Mouse (Mus musculus) kidney, postnatal 0 days (tissue): ENCODE results near the gene Tefm. TPM values are rescaled to one million over a fixed set of nuclear protein-coding genes. Genes with fewer than 3 reads are reported as not detected.
"Not testable (repeated sequence)": the region's sequence is repeated elsewhere in the genome, so short reads cannot be mapped to it uniquely, and the experiment has no call there.

Experiments used
- ATAC-seq: fragments of 200-750 bp; cut with Nextera tagmentation; replicated peaks from 2 replicates; pipeline ENCODE4 v1.8.0; 2017; ENCODE audit warnings: low read depth, moderate number of reproducible peaks, moderate TSS enrichment, moderate library complexity; ENCODE audit not compliant: low FRiP score
- DNase-seq: peaks from one replicate; pipeline ENCODE4 v3.0.0-alpha.2; 2016; ENCODE audit warnings: low spot score
- H3K27ac ChIP-seq: fragments of 300-500 bp; sonication (generic); 2 replicates; pipeline ENCODE4 v1.5.1; 2014; ENCODE audit warnings: mild to moderate bottlenecking
- H3K27me3 ChIP-seq: fragments of 300-500 bp; sonication (generic); 2 replicates; pipeline ENCODE4 v1.6.1; 2014; ENCODE audit warnings: low read length, mixed read lengths; ENCODE audit not compliant: insufficient read depth
- H3K36me3 ChIP-seq: fragments of 300-500 bp; sonication (generic); 2 replicates; pipeline ENCODE4 v1.6.1; 2014; ENCODE audit warnings: low read length, mixed read lengths; ENCODE audit not compliant: insufficient read depth
- H3K4me1 ChIP-seq: fragments of 300-500 bp; sonication (generic); replicated peaks from 2 replicates; pipeline ENCODE4 v1.6.1; 2014; ENCODE audit warnings: antibody characterized with exemption, low read length, mixed read lengths; ENCODE audit not compliant: insufficient read depth
- H3K4me2 ChIP-seq: fragments of 300-500 bp; sonication (generic); 2 replicates; pipeline ENCODE4 v1.6.1; 2014; ENCODE audit warnings: mild to moderate bottlenecking, low read length, moderate library complexity, mixed read lengths
- H3K4me3 ChIP-seq: fragments of 300-500 bp; sonication (generic); replicated peaks from 2 replicates; pipeline ENCODE4 v1.5.1; 2014; ENCODE audit warnings: low read depth, low read length
- H3K9ac ChIP-seq: fragments of 300-500 bp; sonication (generic); 2 replicates; pipeline ENCODE4 v1.6.1; 2014; ENCODE audit warnings: low read depth, low read length
- H3K9me3 ChIP-seq: fragments of 300-500 bp; sonication (generic); replicated peaks from 2 replicates; pipeline ENCODE4 v1.6.1; 2016; ENCODE audit warnings: low read length, inconsistent platforms, mixed read lengths
- CTCF ChIP-seq: IDR thresholded peaks from 2 replicates; pipeline ENCODE4 v1.5.1; 2016; ENCODE audit warnings: antibody characterized with exemption, low read depth, mild to moderate bottlenecking, moderate library complexity
- WGBS: fragments of 180-500 bp; shearing (Covaris S2); extraction: QIAGEN DNeasy Blood & Tissue Kit; methylation state at CpG from one replicate; pipeline ENCODE4 v1.1.7; 2014; 5-methylcytosine and 5-hydroxymethylcytosine counted together
- polyA plus RNA-seq: library from polyadenylated mRNA; unstranded; fragments of >200 nt; fragmentation: Nextera tagmentation; extraction: Ambion mirVana; gene quantifications from 2 replicates; pipeline ENCODE4 v1.2.1, GENCODE M21; 2015

Gene Tefm
- polyA plus RNA-seq: 35.9 and 36.5 TPM in 2 replicates

GRCm38 (mm10) chr11:80141825-80142521 lies at the start of gene Tefm:
Gene Tefm, minus strand, starts transcription at chr11:80142175.
- Histone ChIP-seq H3K9me3 (no peaks in the 10 kb centered on the region), H3K9ac (peak within 1 kb of the TSS; percentile 92), H3K27ac (peak within 1 kb of the TSS; percentile 92), H3K4me2 (peak within 1 kb of the TSS; percentile 87), H3K4me3 (peak within 1 kb of the TSS; percentile 84), H3K4me1 (peaks cover 5% of the 10 kb centered on the region; the same call in 1 of the 2 replicates), H3K27me3 (no peaks in the 10 kb centered on the region), H3K36me3 (peaks cover 10% of the 10 kb centered on the region; the same call in 1 of the 2 replicates)
- peak; percentile 96 for DNase-seq
- TF ChIP-seq CTCF: 0 out of 2 replicates have a peak, but pooled peaks have one; percentile 2
- peak; percentile 77 for ATAC-seq
- WGBS: under 1% methylated on average over 40 of the region's 40 CpGs

- ATAC-seq: no peak
- TF ChIP-seq CTCF: no peak
- Histone ChIP-seq H3K4me3 (no peak overlapping the region), H3K4me1 (no peaks in the 10 kb centered on the region), H3K9me3 (no peaks in the 10 kb centered on the region), H3K4me2 (no peak overlapping the region), H3K27me3 (no peaks in the 10 kb centered on the region), H3K27ac (no peak overlapping the region), H3K36me3 (peaks cover 10% of the 10 kb centered on the region; the same call in 1 of the 2 replicates), H3K9ac (no peak overlapping the region)
- DNase-seq: no peak
- WGBS: 42% methylated on average over 4 of the region's 4 CpGs
These were observed 48.3 kb upstream of the Tefm start for GRCm38 (mm10) chr11:80190280-80190679.

GRCm38 (mm10) chr11:80185441-80185976 lies 43.5 kb upstream of the Tefm start:
- not testable (repeated sequence) for H3K27me3 ChIP-seq, H3K9me3 ChIP-seq, H3K9ac ChIP-seq, H3K4me3 ChIP-seq, H3K4me2 ChIP-seq, H3K36me3 ChIP-seq, H3K4me1 ChIP-seq, H3K27ac ChIP-seq, DNase-seq, ATAC-seq
- WGBS: 66% methylated on average over 5 of the region's 5 CpGs

- H3K27ac ChIP-seq: peak overlapping the region; percentile 88; the same call in 1 of the 2 replicates
- peak overlapping the region; percentile 61 for H3K4me3 ChIP-seq
- H3K4me2 ChIP-seq: peak overlapping the region; percentile 85
- peak overlapping the region; percentile 76 for H3K9ac ChIP-seq
- DNase-seq (no peak), ATAC-seq (no peak)
- no peaks in the 10 kb centered on the region for H3K4me1 ChIP-seq
- 86% methylated on average over 6 of the region's 6 CpGs for WGBS
- no peak for TF ChIP-seq CTCF
- H3K36me3 ChIP-seq: no peaks in the 10 kb centered on the region
- H3K27me3 ChIP-seq: no peaks in the 10 kb centered on the region
- H3K9me3 ChIP-seq: no peaks in the 10 kb centered on the region
These were observed 42.6 kb upstream of the Tefm start for GRCm38 (mm10) chr11:80184531-80185071.

- H3K27ac ChIP-seq: peak within 1 kb of the TSS; percentile 88
- no peaks in the 10 kb centered on the region for H3K27me3 ChIP-seq
- peak within 1 kb of the TSS; percentile 61 for H3K4me3 ChIP-seq
- ATAC-seq (peak; percentile 96), DNase-seq (peak; percentile 97)
- H3K9ac ChIP-seq: peak within 1 kb of the TSS; percentile 76
- WGBS: under 1% methylated on average over 33 of the region's 33 CpGs
- no peaks in the 10 kb centered on the region for H3K36me3 ChIP-seq
- peak within 1 kb of the TSS; percentile 85 for H3K4me2 ChIP-seq
- no peaks in the 10 kb centered on the region for H3K4me1 ChIP-seq
- TF ChIP-seq CTCF: no peak
- H3K9me3 ChIP-seq: no peaks in the 10 kb centered on the region
These were observed 41.8 kb upstream of the Tefm start, which contains the start of gene Rnf135 for GRCm38 (mm10) chr11:80183705-80184255. Gene Rnf135, plus strand, starts transcription at chr11:80183851.

GRCm38 (mm10) chr11:80183054-80183704 lies 41.2 kb upstream of the Tefm start:
- DNase-seq, H3K36me3 ChIP-seq, H3K9me3 ChIP-seq, H3K4me1 ChIP-seq, H3K27me3 ChIP-seq: not testable (repeated sequence)
- Histone ChIP-seq H3K27ac (peak overlapping the region; percentile 88; the same call in 1 of the 2 replicates), H3K4me2 (peak overlapping the region; percentile 85), H3K9ac (peak overlapping the region; percentile 76; the same call in 1 of the 2 replicates), H3K4me3 (peak overlapping the region; percentile 61)
- WGBS: 44% methylated on average over 12 of the region's 12 CpGs
- ATAC-seq: peak; percentile 67
- peak; percentile 55 for TF ChIP-seq CTCF
